Mouse (Mus musculus): ENCODE data around the gene Tmc5. TPM values are rescaled to one million over a fixed set of nuclear protein-coding genes. Genes with fewer than 3 reads are reported as not detected.

The Tmc5 gene
- polyA plus RNA-seq, 2 experiments = 0.15 to 0.29 TPM

DNA sequence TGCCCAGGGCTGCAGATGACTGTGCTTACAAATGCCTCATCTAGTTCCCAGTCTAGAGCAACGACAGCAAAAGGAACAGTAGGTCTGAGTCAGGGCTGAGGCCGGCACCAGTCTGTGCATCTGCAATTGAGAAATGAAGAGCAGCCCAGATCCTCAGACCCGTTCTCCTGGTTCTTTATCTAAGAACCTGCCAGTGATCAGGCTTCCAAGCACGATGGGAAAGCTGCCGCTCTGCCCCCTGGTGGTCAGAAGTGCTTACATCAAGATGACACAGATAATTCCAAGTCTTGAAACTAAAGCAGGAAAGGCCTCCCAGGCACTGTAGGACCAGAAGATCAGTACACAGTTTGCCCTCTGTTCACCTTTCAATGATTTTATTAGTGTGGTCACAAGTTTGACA, 91.1 kb downstream of the Tmc5 start:
- Histone ChIP-seq H3K4me2 (replicated peaks; ENCODE audit: low read depth, low read length, severe bottlenecking) (no peak overlapping the region), H3K4me3 (replicated peaks; ENCODE audit: low read length) (no peak overlapping the region), H3K4me1 (ENCODE audit: control insufficient read depth, insufficient read depth, low read length) (no peaks in the 10 kb centered on the region), H3K9me3 (ENCODE audit: control insufficient read depth, low read length) (no peaks in the 10 kb centered on the region), H3K27me3 (ENCODE audit: control insufficient read depth, insufficient read depth, low read length) (no peaks in the 10 kb centered on the region), H3K9ac (ENCODE audit: low read depth, low read length, severe bottlenecking) (no peak overlapping the region), H3K27ac (replicated peaks; ENCODE audit: low read depth, low read length) (no peak overlapping the region), H3K36me3 (ENCODE audit: control insufficient read depth, insufficient read depth, low read length) (peaks cover 50% of the 10 kb centered on the region)
- no peak for TF ChIP-seq POLR2A (IDR thresholded peaks at IDR 0.05; ENCODE audit: borderline replicate concordance, extremely low read depth, insufficient read depth, insufficient read length)
- peak; percentile 55; the same call in 1 of the 2 replicates for ATAC-seq (ENCODE audit: low FRiP score, low read depth)
- DNase-seq (ENCODE audit: low spot score) = peak; percentile 81
- 26% methylated on average over 5 of the region's 5 CpGs for WGBS

GRCm38 (mm10) chr7:118689088-118689487, 92.0 kb downstream of the Tmc5 start:
- no peaks in the 10 kb centered on the region for H3K4me1 ChIP-seq (ENCODE audit: control insufficient read depth, insufficient read depth, low read length)
- ATAC-seq (ENCODE audit: low FRiP score, low read depth) (peak; percentile 39; the same call in 1 of the 2 replicates), DNase-seq (ENCODE audit: low spot score) (no peak)
- no peak overlapping the region for H3K9ac ChIP-seq (ENCODE audit: low read depth, low read length, severe bottlenecking)
- no peaks in the 10 kb centered on the region for H3K9me3 ChIP-seq (ENCODE audit: control insufficient read depth, low read length)
- peaks cover 56% of the 10 kb centered on the region for H3K36me3 ChIP-seq (ENCODE audit: control insufficient read depth, insufficient read depth, low read length)
- no peak overlapping the region for H3K27ac ChIP-seq (replicated peaks; ENCODE audit: low read depth, low read length)
- 83% methylated on average over 7 of the region's 7 CpGs for WGBS
- H3K4me3 ChIP-seq (replicated peaks; ENCODE audit: low read length) = no peak overlapping the region
- H3K27me3 ChIP-seq (ENCODE audit: control insufficient read depth, insufficient read depth, low read length) = no peaks in the 10 kb centered on the region
- TF ChIP-seq POLR2A (IDR thresholded peaks at IDR 0.05; ENCODE audit: borderline replicate concordance, extremely low read depth, insufficient read depth, insufficient read length) = no peak
- no peak overlapping the region for H3K4me2 ChIP-seq (replicated peaks; ENCODE audit: low read depth, low read length, severe bottlenecking)

DNA sequence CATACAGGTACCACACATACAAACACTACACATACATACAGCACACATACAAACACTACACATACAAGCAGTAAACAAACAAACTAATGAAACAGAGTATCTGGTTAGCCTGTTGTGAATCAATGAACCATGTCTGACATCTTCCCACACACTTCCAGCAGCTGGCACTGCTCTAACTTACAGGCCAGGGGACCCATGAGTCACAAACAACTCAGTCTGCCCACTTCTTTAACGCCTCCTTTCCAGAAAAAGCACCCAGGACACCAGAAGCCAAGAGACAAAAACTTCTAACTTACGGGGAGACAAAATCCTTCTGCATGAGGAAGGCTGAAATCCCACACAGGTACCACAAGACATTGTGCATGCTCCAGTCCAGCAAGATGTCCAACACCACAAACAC, 94.2 kb downstream of the Tmc5 start:
- no peak overlapping the region for H3K27ac ChIP-seq (replicated peaks; ENCODE audit: low read depth, low read length)
- H3K4me3 ChIP-seq (replicated peaks; ENCODE audit: low read length) = no peak overlapping the region
- H3K27me3 ChIP-seq (ENCODE audit: control insufficient read depth, insufficient read depth, low read length) = no peaks in the 10 kb centered on the region
- no peak overlapping the region for H3K9ac ChIP-seq (ENCODE audit: low read depth, low read length, severe bottlenecking)
- WGBS = 88% methylated on average over 2 of the region's 2 CpGs
- H3K36me3 ChIP-seq (ENCODE audit: control insufficient read depth, insufficient read depth, low read length) = peaks cover 73% of the 10 kb centered on the region
- no peak for ATAC-seq (ENCODE audit: low FRiP score, low read depth)
- H3K9me3 ChIP-seq (ENCODE audit: control insufficient read depth, low read length) = no peaks in the 10 kb centered on the region
- no peak for DNase-seq (ENCODE audit: low spot score)
- H3K4me2 ChIP-seq (replicated peaks; ENCODE audit: low read depth, low read length, severe bottlenecking) = no peak overlapping the region
- no peaks in the 10 kb centered on the region for H3K4me1 ChIP-seq (ENCODE audit: control insufficient read depth, insufficient read depth, low read length)
- TF ChIP-seq POLR2A (IDR thresholded peaks at IDR 0.05; ENCODE audit: borderline replicate concordance, extremely low read depth, insufficient read depth, insufficient read length) = no peak

GRCm38 (mm10) chr7:118696146-118696545, 99.0 kb downstream of the Tmc5 start:
- Histone ChIP-seq H3K27ac (replicated peaks; ENCODE audit: low read depth, low read length) (no peak overlapping the region), H3K27me3 (ENCODE audit: control insufficient read depth, insufficient read depth, low read length) (no peaks in the 10 kb centered on the region), H3K4me1 (ENCODE audit: control insufficient read depth, insufficient read depth, low read length) (no peaks in the 10 kb centered on the region), H3K4me3 (replicated peaks; ENCODE audit: low read length) (no peak overlapping the region), H3K9me3 (ENCODE audit: control insufficient read depth, low read length) (no peaks in the 10 kb centered on the region), H3K36me3 (ENCODE audit: control insufficient read depth, insufficient read depth, low read length) (peaks cover 62% of the 10 kb centered on the region), H3K9ac (ENCODE audit: low read depth, low read length, severe bottlenecking) (no peak overlapping the region), H3K4me2 (replicated peaks; ENCODE audit: low read depth, low read length, severe bottlenecking) (no peak overlapping the region)
- no peak for TF ChIP-seq POLR2A (IDR thresholded peaks at IDR 0.05; ENCODE audit: borderline replicate concordance, extremely low read depth, insufficient read depth, insufficient read length)
- no peak for DNase-seq (ENCODE audit: low spot score)
- WGBS = 90% methylated on average over 6 of the region's 6 CpGs
- no peak for ATAC-seq (ENCODE audit: low FRiP score, low read depth)

GRCm38 (mm10) chr7:118697168-118697567, 100.1 kb downstream of the Tmc5 start:
- TF ChIP-seq POLR2A (IDR thresholded peaks at IDR 0.05; ENCODE audit: borderline replicate concordance, extremely low read depth, insufficient read depth, insufficient read length) = no peak
- H3K9me3 ChIP-seq (ENCODE audit: control insufficient read depth, low read length) = no peaks in the 10 kb centered on the region
- H3K36me3 ChIP-seq (ENCODE audit: control insufficient read depth, insufficient read depth, low read length) = peaks cover 54% of the 10 kb centered on the region
- WGBS = 79% methylated on average over 4 of the region's 4 CpGs
- ATAC-seq (ENCODE audit: low FRiP score, low read depth) (no peak), DNase-seq (ENCODE audit: low spot score) (no peak)
- H3K4me2 ChIP-seq (replicated peaks; ENCODE audit: low read depth, low read length, severe bottlenecking) = no peak overlapping the region
- H3K9ac ChIP-seq (ENCODE audit: low read depth, low read length, severe bottlenecking) = no peak overlapping the region
- no peaks in the 10 kb centered on the region for H3K27me3 ChIP-seq (ENCODE audit: control insufficient read depth, insufficient read depth, low read length)
- no peak overlapping the region for H3K4me3 ChIP-seq (replicated peaks; ENCODE audit: low read length)
- no peaks in the 10 kb centered on the region for H3K4me1 ChIP-seq (ENCODE audit: control insufficient read depth, insufficient read depth, low read length)
- H3K27ac ChIP-seq (replicated peaks; ENCODE audit: low read depth, low read length) = no peak overlapping the region

DNA sequence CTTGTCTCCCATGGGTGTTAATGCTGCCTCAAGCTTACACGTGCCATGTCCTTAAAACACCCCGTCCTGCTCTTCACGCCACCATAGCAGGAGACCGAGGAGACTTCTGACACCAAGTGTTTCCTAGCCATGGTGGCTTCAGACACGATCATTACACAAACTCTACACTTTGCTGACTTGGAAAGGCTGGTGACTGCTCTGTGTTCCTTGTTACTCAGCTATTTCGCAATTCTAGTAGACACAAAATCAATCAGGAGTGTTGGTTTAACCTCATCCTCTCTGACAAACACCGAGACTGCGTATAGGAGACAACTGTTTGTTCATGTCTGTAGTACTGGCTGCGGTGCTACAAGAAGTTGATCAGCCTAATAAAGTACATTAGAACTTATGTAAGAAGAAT, 101.8 kb downstream of the Tmc5 start:
- 92% methylated on average over 9 of the region's 9 CpGs for WGBS
- Histone ChIP-seq H3K4me2 (replicated peaks; ENCODE audit: low read depth, low read length, severe bottlenecking) (no peak overlapping the region), H3K27ac (replicated peaks; ENCODE audit: low read depth, low read length) (no peak overlapping the region), H3K4me1 (ENCODE audit: control insufficient read depth, insufficient read depth, low read length) (no peaks in the 10 kb centered on the region), H3K9me3 (ENCODE audit: control insufficient read depth, low read length) (no peaks in the 10 kb centered on the region), H3K36me3 (ENCODE audit: control insufficient read depth, insufficient read depth, low read length) (peaks cover 45% of the 10 kb centered on the region), H3K27me3 (ENCODE audit: control insufficient read depth, insufficient read depth, low read length) (no peaks in the 10 kb centered on the region), H3K4me3 (replicated peaks; ENCODE audit: low read length) (no peak overlapping the region), H3K9ac (ENCODE audit: low read depth, low read length, severe bottlenecking) (no peak overlapping the region)
- no peak for TF ChIP-seq POLR2A (IDR thresholded peaks at IDR 0.05; ENCODE audit: borderline replicate concordance, extremely low read depth, insufficient read depth, insufficient read length)
- no peak for DNase-seq (ENCODE audit: low spot score)
- no peak for ATAC-seq (ENCODE audit: low FRiP score, low read depth)

Data from limb, embryonic 14.5 days (tissue).